Mouse (Mus musculus): ENCODE results near the gene Lexm.

DNA sequence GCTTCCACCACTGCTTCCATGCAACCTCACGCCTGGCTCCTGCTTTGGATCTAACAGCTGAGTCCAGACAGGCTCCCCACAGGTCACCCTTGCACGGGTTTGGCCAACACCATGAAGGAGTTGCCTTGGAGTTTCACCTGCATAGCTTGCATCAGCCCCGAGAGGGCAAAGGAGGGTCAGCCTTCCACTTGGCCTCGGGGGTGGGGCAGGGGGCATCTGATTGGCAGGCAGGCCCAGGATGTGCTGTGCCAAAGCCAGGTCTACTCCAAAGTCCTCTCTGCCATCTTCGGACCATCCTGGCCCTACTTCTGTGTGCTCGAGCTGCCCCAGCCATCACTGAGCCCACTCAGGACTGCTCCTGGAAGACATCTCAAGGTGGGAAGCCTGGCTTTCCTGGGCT lies 30.0 kb downstream of the Lexm start:
- TF ChIP-seq CTCF (IDR thresholded peaks at IDR 0.05) (no peak), POLR2A (IDR thresholded peaks at IDR 0.05; ENCODE audit: insufficient read depth, low read depth, low read length) (no peak)
